Mouse (Mus musculus) gastrocnemius, adult 2 months (tissue): ENCODE data around the gene Polr2j. TPM values are rescaled to one million over a fixed set of nuclear protein-coding genes. Genes with fewer than 3 reads are reported as not detected.
"Not testable (repeated sequence)": the region's sequence is repeated elsewhere in the genome, so short reads cannot be mapped to it uniquely, and the experiment has no call there.

ENCODE experiments used
- DNase-seq: peaks from one replicate; pipeline ENCODE4 v3.0.0; 2022
- H3K27ac ChIP-seq: fragments of 200-600 bp; 2 replicates; pipeline ENCODE4 v1.8.1; 2022; ENCODE audit warnings: mild to moderate bottlenecking
- H3K4me3 ChIP-seq: fragments of 200-600 bp; 2 replicates; pipeline ENCODE4 v1.8.1; 2022; ENCODE audit warnings: mild to moderate bottlenecking, moderate library complexity
- CTCF ChIP-seq: fragments of 200-600 bp; IDR thresholded peaks from 2 replicates; pipeline ENCODE4 v1.8.1; 2022; ENCODE audit warnings: antibody characterized with exemption, mild to moderate bottlenecking, moderate library complexity
- intact Hi-C: fragments of 180-260 bp; cut with DNase I; formaldehyde crosslinking; loops from one replicate; pipeline ENCODE4 v1.15.1; 2025
- microRNA-seq: library from miRNA; unstranded; fragments of <30 nt; microRNA quantifications from one replicate; pipeline ENCODE4 v1.2.0, GENCODE M21; 2021
- total RNA-seq, 2 experiments: library from RNA; stranded (reverse); gene quantifications; 2 replicates each; pipeline ENCODE4 v1.2.3; 2021

Gene Polr2j
- total RNA-seq, 2 experiments from 2014 or later: 62.9 to 69.6 TPM

DNA sequence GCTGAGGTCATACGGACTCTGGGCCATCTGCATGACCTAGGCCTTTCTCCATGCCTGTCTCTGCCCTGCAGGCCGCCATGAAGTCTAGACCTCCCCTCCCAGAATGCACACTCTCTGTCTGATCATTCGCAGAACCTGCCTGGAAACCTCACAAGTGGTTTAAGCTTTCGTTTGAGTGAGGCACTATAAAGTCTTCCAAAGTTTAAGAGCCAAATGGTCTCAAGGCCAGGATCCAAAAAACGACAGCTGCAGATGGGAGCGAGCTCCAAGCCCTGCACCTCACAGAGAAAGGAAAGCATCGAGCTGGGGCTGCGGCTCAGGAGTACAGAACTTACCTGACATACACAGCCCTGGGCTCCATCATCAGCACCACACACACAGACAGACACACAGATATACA, 35.9 kb downstream of the Polr2j start:
- Histone ChIP-seq H3K27ac (0 out of 2 replicates have a peak overlapping the region, but pooled peaks have one; percentile 41), H3K4me3 (no peak overlapping the region)
- intact Hi-C loops: no loop called here
- DNase-seq: peak; percentile 50
- no peak for TF ChIP-seq CTCF

DNA sequence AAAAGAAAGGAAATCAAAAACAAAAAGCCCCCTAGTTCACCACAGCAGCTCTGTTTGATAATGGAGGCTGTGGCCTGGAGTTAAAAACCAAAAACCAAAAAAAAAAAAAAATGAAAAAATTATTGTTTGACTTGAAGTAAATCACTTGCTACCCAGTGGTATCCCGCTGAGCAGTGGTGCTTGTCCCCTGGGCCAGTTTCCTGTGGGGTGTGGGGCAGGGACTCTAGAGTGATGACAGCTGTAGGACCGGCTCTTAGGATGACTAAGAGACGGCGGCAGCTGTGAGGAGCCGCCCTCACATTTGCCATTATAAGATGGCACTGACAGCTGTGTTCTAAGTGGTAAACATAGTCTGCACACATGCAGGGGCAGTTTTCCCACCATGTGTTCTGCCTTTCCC, 39.0 kb downstream of the Polr2j start:
- no peak overlapping the region for H3K4me3 ChIP-seq
- DNase-seq: peak; percentile 61
- no peak for TF ChIP-seq CTCF
- H3K27ac ChIP-seq: no peak overlapping the region
- intact Hi-C loops: no loop called here

DNA sequence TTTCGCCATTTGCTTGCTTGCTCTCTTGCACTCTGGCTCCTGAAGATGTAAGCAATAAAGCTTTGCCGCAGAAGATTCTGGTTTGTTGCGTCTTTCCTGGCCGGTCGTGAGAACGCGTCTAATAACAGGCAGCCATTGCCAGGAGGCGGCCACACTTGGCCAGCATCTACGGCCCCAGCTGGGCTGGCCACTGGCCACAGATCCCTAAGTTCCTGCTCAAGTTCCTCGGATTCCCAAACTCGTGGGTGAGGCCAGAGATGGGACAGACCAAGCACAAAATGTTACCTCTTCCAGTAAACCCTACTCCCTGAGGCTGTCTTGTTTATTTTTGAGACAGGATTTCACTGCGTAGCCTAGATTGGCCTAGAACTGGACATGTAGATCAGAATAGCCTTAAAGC, 43.7 kb downstream of the Polr2j start:
- H3K27ac ChIP-seq, H3K4me3 ChIP-seq, intact Hi-C loops: not testable (repeated sequence)
- peak; percentile 83 for DNase-seq

DNA sequence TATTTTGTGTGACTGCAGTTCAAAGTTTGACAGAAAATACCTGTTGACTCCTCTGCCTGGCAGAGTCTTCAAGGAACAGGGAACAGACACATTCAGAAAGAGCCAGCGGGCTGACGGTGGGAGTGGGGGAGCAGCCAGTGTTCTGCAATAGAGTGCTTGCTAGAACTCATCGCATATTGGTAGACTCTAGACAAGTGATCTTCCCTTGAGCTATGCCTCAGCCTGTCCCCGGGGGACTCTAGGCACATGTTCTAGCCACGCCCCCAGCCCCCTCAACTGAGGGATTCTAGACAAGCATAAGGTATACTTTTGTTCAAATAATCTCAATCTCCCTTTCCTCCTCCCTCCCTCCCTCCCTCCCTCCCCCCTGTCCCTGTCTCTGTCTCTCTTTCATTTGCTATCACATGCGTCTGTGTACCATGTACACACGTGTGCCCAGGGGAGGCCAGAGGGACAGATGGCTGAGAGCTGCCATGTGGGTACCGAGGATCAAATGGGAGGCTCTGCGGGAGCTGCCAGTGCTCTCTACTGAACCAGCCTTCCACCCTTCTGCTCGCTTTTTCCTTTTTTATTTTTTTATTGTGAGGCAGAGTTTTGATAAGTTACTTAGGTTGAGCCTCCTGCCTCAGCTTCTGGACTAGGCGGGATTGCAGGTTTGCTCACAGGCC, 47.5 kb downstream of the Polr2j start:
- intact Hi-C loops: no loop called here
- TF ChIP-seq CTCF: no peak
- DNase-seq: no peak
- no peak overlapping the region for H3K27ac ChIP-seq
- no peak overlapping the region for H3K4me3 ChIP-seq

DNA sequence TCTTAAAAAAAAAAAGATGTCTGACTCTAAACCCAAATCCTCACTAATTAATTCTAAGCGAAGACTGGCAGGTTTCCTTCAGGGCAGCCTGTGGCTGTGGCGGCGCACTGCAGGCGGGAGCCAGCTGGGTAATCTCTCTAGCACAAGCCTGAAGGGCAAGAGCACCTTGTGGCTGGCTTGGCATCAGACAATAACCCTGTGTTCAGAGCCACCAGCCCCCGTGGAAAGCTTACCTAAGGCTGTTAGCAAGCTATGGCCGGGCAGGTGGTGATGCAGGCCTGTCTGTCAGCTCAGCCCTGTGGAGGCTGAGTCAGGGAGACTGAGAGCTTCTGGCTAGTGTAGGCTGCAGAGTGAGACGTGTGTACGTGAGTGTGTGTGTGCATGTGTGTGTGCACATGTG, 48.8 kb downstream of the Polr2j start:
- H3K4me3 ChIP-seq: no peak overlapping the region
- intact Hi-C loops: no loop called here
- no peak for TF ChIP-seq CTCF
- DNase-seq: no peak
- H3K27ac ChIP-seq: no peak overlapping the region

DNA sequence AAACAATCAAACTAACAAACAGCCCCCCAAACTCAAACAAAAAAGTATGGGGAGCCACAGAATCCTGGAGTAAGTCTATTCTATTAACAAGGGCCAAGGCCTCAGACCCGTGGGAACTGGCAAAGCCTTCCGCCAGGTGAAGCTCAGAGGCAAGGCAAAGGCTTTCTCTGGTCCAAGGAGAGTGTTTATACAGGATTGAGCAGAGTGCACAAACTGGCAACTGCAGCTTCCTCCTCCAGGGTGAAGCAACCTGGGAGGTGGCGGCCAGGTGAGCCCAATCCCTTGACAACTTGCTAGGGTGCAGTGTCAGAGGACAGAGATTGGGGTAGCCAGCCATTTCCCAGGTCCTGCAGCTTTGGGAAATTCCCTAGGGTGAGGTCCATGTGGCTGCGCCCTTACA, 50.9 kb downstream of the Polr2j start:
- intact Hi-C loops: no loop called here
- DNase-seq: no peak
- TF ChIP-seq CTCF: no peak

DNA sequence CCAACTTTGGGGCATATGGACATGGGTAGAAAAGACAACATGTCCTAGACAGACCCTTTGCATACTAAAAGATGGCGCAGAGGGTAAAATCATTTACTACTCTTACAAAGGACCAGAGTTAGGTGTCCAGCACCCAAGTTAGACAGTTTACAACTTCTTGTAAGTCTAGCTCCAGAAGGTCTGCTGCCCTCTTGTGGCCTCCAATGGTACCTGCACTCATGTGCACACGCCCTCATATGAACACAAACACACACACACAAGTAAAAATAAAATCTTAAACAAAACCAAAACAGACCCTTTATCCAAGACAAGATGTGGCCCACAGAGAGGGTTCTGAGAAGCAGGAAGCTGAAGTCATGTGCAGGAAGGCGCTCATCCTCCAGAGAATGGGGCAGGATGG, 51.6 kb downstream of the Polr2j start:
- TF ChIP-seq CTCF: peak; percentile 36

More for the DNA sequence above, 50.9 kb downstream of the Polr2j start:
- H3K27ac ChIP-seq: no peak overlapping the region
- no peak overlapping the region for H3K4me3 ChIP-seq

DNA sequence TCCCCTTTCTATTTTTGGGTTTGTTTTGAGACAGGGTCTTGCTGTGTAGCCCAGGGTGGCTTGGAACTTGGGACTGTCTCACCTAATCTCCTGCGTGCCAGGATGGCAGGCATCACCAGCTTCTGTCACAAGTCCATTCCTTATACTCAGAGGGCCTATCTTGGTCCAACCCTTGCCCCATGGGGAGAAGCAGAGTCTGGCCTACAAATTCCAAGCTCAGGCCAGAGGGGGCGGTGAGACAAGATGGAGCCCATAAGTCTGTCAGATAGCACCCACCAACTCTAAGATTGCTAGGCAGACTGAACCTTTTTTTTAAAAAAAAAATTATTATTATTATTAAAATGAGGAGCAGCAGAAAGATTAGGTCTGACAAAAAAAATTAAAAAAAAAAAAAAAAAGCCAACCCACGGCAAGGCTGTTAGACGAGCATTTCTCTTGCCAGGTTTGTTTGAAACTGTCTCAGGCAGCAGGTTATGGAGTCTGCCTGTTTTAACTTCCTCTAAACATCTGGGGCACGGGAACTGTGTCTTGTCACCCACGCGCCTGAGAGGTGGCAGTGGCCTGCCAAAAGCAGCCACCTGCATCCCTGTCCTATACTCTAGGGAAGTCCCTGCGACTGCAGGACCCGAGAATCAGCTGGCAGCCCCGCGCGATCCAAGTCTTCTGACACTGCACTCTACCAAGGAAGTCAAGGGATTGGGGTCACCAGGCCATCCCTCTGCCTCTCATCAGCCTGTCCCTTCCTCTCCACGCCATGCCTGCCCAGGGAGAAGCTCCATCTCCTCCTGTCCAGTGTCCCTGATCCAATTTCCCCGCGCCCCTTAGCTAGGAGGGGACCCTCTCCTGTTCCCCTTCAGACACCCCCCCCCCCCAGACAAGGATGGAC, 53.4 kb downstream of the Polr2j start:
- H3K27ac ChIP-seq: peak overlapping the region; percentile 69
- no peak for TF ChIP-seq CTCF
- peak; percentile 39 for DNase-seq
- H3K4me3 ChIP-seq: peak overlapping the region; percentile 73
- intact Hi-C loops: no loop called here

More for the DNA sequence above, 51.6 kb downstream of the Polr2j start:
- Histone ChIP-seq H3K27ac (no peak overlapping the region), H3K4me3 (no peak overlapping the region)
- intact Hi-C loops: no loop called here
- no peak for DNase-seq

DNA sequence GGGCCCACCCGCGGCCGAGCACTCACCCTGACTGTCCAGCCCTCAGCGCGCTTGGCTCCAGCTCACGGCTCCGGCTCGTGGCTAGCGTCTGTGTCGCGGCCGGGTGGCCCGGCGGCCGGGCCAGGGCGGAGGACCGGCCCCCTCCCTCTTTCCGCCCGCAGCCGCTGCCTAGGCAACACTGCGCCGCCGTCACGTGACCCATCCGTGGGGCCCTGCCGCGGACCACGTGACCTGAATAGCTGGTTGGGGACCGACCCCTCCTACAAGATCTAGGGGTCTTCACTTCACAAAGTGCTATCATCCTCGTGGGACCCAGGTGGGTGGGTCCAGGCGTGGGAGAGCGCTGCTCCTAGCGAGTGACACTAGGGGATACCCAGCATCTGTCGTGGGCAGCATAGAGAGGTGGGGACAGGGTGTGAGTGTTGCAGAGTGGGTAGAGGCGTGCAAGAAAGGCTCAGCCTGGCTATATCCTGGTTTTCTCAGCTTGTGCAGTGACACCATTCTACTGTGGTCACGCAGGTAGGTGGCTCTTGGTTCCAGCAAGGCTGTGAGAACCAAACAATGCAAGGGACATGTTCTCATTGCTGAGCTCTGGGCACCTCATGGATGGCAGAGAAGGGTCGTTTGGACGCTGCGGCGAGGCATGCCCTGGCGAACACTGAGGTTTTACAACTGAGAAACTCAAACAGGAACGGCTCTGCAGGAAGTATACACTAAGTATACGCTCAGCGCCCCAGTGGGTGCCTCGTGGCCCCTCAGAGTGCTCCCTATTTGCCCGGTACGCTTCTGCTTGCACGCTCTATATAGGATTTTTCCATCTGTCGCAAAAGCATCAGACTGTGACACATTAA, 54.3 kb downstream of the Polr2j start, which contains the start of gene Orai2:
Gene Orai2 (minus strand): TSS at position 202 of the 851 bp plus-strand sequence.
- Histone ChIP-seq H3K27ac (peak within 1 kb of the TSS; percentile 69), H3K4me3 (peak within 1 kb of the TSS; percentile 73)
- intact Hi-C loops: no loop called here
- DNase-seq: peak; percentile 84
- no peak for TF ChIP-seq CTCF

DNA sequence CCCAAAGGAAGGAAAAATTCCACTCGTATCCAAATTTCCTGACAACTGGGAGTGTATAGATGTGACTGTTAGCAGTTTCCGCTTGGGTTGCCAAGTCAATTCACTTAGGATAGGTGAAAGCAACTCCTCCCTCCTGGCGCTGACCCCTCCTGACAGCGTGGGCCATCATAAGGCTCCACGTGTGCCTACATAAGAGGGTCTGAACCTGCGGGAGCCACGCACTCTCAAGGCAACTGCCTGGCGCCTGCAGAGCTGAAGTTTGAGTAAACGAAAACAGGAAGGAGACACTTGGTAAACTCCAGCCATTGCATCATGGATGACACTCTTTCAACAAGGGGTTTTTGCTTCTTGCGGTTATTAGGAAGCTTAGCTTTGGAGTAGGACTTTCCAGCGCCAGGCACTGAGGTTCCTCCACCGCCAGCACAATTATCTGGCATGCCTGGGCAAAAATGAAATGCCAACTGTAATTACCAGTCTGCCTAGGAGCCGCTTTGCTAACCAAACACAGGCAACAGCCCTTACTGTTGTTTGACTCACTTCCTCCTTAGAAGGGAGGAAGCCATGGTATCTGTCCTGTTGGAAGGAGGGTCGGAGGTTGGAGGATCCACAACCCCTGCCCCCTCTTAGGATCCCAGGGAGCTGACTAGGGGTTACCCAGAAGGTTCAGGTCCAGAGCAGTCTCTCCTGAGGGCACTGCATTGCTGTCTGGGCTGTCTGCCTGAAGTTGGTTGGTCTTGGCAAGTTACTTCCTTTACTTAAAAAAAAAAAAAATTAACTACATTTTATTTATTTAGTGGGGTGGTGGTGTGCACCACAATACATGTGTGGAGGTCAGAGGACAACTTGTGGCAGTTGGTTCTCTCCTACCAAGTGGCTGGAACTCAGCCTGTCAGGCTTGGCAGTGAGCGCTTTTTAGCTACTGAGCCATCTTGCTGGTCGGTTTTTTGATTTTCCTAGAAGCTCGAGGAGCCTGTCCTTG, 55.2 kb downstream of the Polr2j start:
- TF ChIP-seq CTCF: no peak
- H3K4me3 ChIP-seq: peak overlapping the region; percentile 73
- H3K27ac ChIP-seq: 0 out of 2 replicates have a peak overlapping the region, but pooled peaks have one; percentile 69
- DNase-seq: no peak
- intact Hi-C loops: no loop called here

Small RNAs within 50 kb of the gene (microRNA-seq; reads per million reads assigned to microRNA genes)
- 4.3 reads per million for gene Mir7035

Other genes starting within 250 kb of the Polr2j start
- gene Hspb1, start 228.7 kb upstream of the Polr2j start, total RNA-seq: 100 to 1,000 TPM; 253 to 325 TPM
- gene Ywhag, start 182.0 kb upstream of the Polr2j start, total RNA-seq: 100 to 1,000 TPM; 289 to 303 TPM
- gene Ssc4d, start 142.1 kb upstream of the Polr2j start, total RNA-seq: under 1 TPM; 0.22 to 0.59 TPM
- gene Zp3, start 136.5 kb upstream of the Polr2j start, total RNA-seq: not detected
- gene Dtx2, start 121.8 kb upstream of the Polr2j start, total RNA-seq: 1 to 10 TPM; 6.5 to 8.2 TPM
- gene Upk3b, start 78.1 kb upstream of the Polr2j start, total RNA-seq: not detected
- gene Upk3bl, start 62.1 kb upstream of the Polr2j start, total RNA-seq: not detected
- gene Rasa4, start 32.7 kb upstream of the Polr2j start, total RNA-seq: 10 to 100 TPM; 25.0 to 28.8 TPM
- gene Lrwd1, start 19.4 kb downstream of the Polr2j start, total RNA-seq: 1 to 10 TPM; 4.6 to 5.5 TPM
- 1 to 10 TPM; 4.4 to 5.7 TPM for gene Alkbh4, start 19.5 kb downstream of the Polr2j start, total RNA-seq
- gene Orai2, start 54.1 kb downstream of the Polr2j start, total RNA-seq: under 1 TPM; 0.43 to 0.75 TPM
- gene Prkrip1, start 82.3 kb downstream of the Polr2j start, total RNA-seq: 10 to 100 TPM; 20.3 to 23.6 TPM
- 1 to 10 TPM; 2.4 to 3.0 TPM for gene Sh2b2, start 129.9 kb downstream of the Polr2j start, total RNA-seq